In the genomic region with DNA sequence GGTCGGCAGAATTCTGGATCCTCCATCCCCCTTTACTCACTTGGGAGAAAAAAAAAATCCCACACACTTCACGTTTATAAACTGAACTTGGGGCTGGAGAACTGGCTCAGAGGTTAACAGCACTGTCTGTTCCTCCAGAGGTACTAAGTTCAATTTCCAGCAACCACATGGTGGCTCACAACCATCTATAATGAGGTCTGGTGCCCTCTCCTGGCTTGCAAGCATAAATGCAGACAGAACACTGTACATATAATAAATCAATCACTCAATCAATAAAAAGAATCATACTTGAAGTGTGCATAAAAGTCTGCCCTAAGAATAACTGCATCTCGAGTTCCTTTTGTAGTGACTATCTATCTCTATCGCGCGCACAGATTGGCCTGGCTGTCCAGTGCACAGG, we compare ENCODE assay signal across 14 mouse cellular contexts. TPM values are rescaled to one million over a fixed set of nuclear protein-coding genes. Genes with fewer than 3 reads are reported as not detected.
DNase-seq lines count a peak whose midpoint lies in the region; TF ChIP-seq lines count a peak whose summit lies in the region.
"Had no signal": no experiment of that assay in that cellular context is flagged by ENCODE, and none has a peak within 500 bp of the region (broad histone marks: within the 10 kb centered on the region; RNA-seq: fewer than 3 reads in every experiment).

No protein-coding gene starts in this region.

- no peaks in the 10 kb centered on the region for H3K9me3 ChIP-seq in heart, embryonic 10.5 days
- H3K9me3 ChIP-seq: embryonic facial prominence, embryonic 10.5 days; liver, embryonic 13.5 days had no signal

- H3K4me1 ChIP-seq in heart, embryonic 10.5 days, result no peaks in the 10 kb centered on the region
- H3K4me1 ChIP-seq: embryonic facial prominence, embryonic 10.5 days; liver, embryonic 13.5 days had no signal

- no peak overlapping the region for H3K4me3 ChIP-seq in left cerebral cortex, adult 2 months
- no peak overlapping the region for H3K4me3 ChIP-seq in heart, embryonic 10.5 days
- H3K4me3 ChIP-seq: embryonic facial prominence, embryonic 10.5 days; liver, embryonic 13.5 days had no signal

- 92% methylated on average over 6 of the region's 6 CpGs for WGBS in heart, embryonic 10.5 days

- DNase-seq in embryo, embryonic 11 days, result peak; percentile 18
- no peak for DNase-seq in embryo, embryonic 9.5 days (ENCODE audit: extremely low spot score)
- no peak for DNase-seq in left cerebral cortex, adult 2 months (ENCODE audit: extremely low spot score in 1 of 2, low spot score in 2 of 2)
- DNase-seq in left cerebral cortex, adult 8-10 months (ENCODE audit: low spot score in 2 of 2), result no peak
- DNase-seq in B cell, adult 2 months, result peak; percentile 35 to 42
- peak; percentile 19 for DNase-seq in brain, embryonic 14.5 days (ENCODE audit: low read depth)
- DNase-seq in urinary bladder, adult 18-20 months (ENCODE audit: low spot score in 2 of 2), result no peak
- no peak for DNase-seq in heart, embryonic 10.5 days (ENCODE audit: low spot score)
- DNase-seq: heart, postnatal 10 days; kidney, adult 8-10 months; liver, embryonic 13.5 days; right cerebral cortex, adult 18-20 months had no signal

- intact Hi-C loops in left cerebral cortex, adult 2 months (cut with DNase I), result loop anchor here (5.0 kb wide), 1 partner anchor 129 kb away; no protein-coding TSS in a partner anchor

- TF ChIP-seq POLR2A in brain, embryonic 14.5 days (IDR thresholded peaks at IDR 0.05; ENCODE audit: borderline replicate concordance, extremely low read depth, insufficient read depth, insufficient read length, poor library complexity, severe bottlenecking), result no peak

- peak; percentile 41 for TF ChIP-seq CTCF in left cerebral cortex, adult 2 months (IDR thresholded peaks at IDR 0.05)
- TF ChIP-seq CTCF in brain, embryonic 14.5 days (IDR thresholded peaks at IDR 0.05; ENCODE audit: borderline replicate concordance, extremely low read depth, insufficient read depth, insufficient read length), result peak; percentile 20; the same call in 1 of the 2 replicates

- no peaks in the 10 kb centered on the region for H3K27me3 ChIP-seq in heart, embryonic 10.5 days (ENCODE audit: insufficient read depth, poor library complexity, severe bottlenecking)
- H3K27me3 ChIP-seq: liver, embryonic 13.5 days had no signal

- H3K27ac ChIP-seq in left cerebral cortex, adult 2 months, result no peak overlapping the region
- H3K27ac ChIP-seq in heart, embryonic 10.5 days, result no peak overlapping the region
- H3K27ac ChIP-seq: embryonic facial prominence, embryonic 10.5 days; liver, embryonic 13.5 days had no signal

- peaks cover 94% of the 10 kb centered on the region for H3K36me3 ChIP-seq in heart, embryonic 10.5 days

RNA-seq across cellular contexts. Expression of gene Klhl11, which starts 18.4 kb away (rescaled TPM):
- total RNA-seq in left cerebral cortex, adult 2 months (2021), result 100 to 1,000 TPM in 1 of 2 experiments, 10 to 100 TPM in 1; 98.9 to 109 TPM
- total RNA-seq in left cerebral cortex, adult 8-10 months (2022), result 10 to 100 TPM; 94.8 to 99.9 (median 97.3) TPM
- 5.4 and 10.7 TPM in 2 replicates for polyA plus RNA-seq in brain, embryonic 14.5 days (2012; rRNA removed)
- polyA plus RNA-seq in heart, embryonic 10.5 days (2016; fragmentation: Nextera tagmentation; extraction: Ambion mirVana), result 6.7 and 9.7 TPM in 2 replicates

RNA-seq across cellular contexts. Expression of gene Acly, which starts 36.8 kb away (rescaled TPM):
- total RNA-seq in left cerebral cortex, adult 2 months (2021), result 100 to 1,000 TPM; 119 to 131 TPM
- 100 to 1,000 TPM; 150 to 164 (median 156) TPM for total RNA-seq in left cerebral cortex, adult 8-10 months (2022)
- polyA plus RNA-seq in brain, embryonic 14.5 days (2012; rRNA removed), result 189 and 209 TPM in 2 replicates
- polyA plus RNA-seq in heart, embryonic 10.5 days (2016; fragmentation: Nextera tagmentation; extraction: Ambion mirVana), result 127 and 139 TPM in 2 replicates

RNA-seq across cellular contexts. Expression of gene Klhl10, which starts 49.2 kb away (rescaled TPM):
- 1 to 10 TPM in 1 of 2 experiments, under 1 TPM in 1; 0.61 to 1.4 TPM for total RNA-seq in left cerebral cortex, adult 2 months (2021)
- total RNA-seq in left cerebral cortex, adult 8-10 months (2022), result 1 to 10 TPM in 2 of 4 experiments, under 1 TPM in 2; 0.84 to 1.4 (median 1.0) TPM
- 0.96 and 1.4 TPM in 2 replicates for polyA plus RNA-seq in brain, embryonic 14.5 days (2012; rRNA removed)
- 0.71 and 0.90 TPM in 2 replicates for polyA plus RNA-seq in heart, embryonic 10.5 days (2016; fragmentation: Nextera tagmentation; extraction: Ambion mirVana)
- total RNA-seq: megakaryocyte, adult 5-6 weeks had no signal

RNA-seq across cellular contexts. Expression of gene Nt5c3b, which starts 49.3 kb away (rescaled TPM):
- 10 to 100 TPM; 48.4 to 64.1 TPM for total RNA-seq in left cerebral cortex, adult 2 months (2021)
- 10 to 100 TPM; 46.9 to 52.6 (median 50.0) TPM for total RNA-seq in left cerebral cortex, adult 8-10 months (2022)
- 99.3 and 111 TPM in 2 replicates for polyA plus RNA-seq in brain, embryonic 14.5 days (2012; rRNA removed)
- polyA plus RNA-seq in heart, embryonic 10.5 days (2016; fragmentation: Nextera tagmentation; extraction: Ambion mirVana), result 124 and 128 TPM in 2 replicates

RNA-seq across cellular contexts. Expression of gene Ttc25, which starts 54.5 kb away (rescaled TPM):
- total RNA-seq in left cerebral cortex, adult 2 months (2021), result 1 to 10 TPM; 1.0 to 1.4 TPM
- total RNA-seq in left cerebral cortex, adult 8-10 months (2022), result 1 to 10 TPM in 3 of 4 experiments, under 1 TPM in 1; 0.98 to 2.2 (median 1.8) TPM
- polyA plus RNA-seq in brain, embryonic 14.5 days (2012; rRNA removed), result 0.90 and 2.8 TPM in 2 replicates
- 0.59 and 0.75 TPM in 2 replicates for polyA plus RNA-seq in heart, embryonic 10.5 days (2016; fragmentation: Nextera tagmentation; extraction: Ambion mirVana)

Comparison
In these comparisons a context has a peak if more than half of its experiments do, and no peak if none do; other contexts are left out.
1. DNase-seq: peak in embryo, embryonic 11 days (single experiment), B cell, adult 2 months (2 of 2) and brain, embryonic 14.5 days (single experiment); none in embryo, embryonic 9.5 days (single experiment), left cerebral cortex, adult 2 months (0 of 2), left cerebral cortex, adult 8-10 months (0 of 2), urinary bladder, adult 18-20 months (0 of 2) and heart, embryonic 10.5 days (single experiment).